Mouse (Mus musculus) bone marrow, adult 2 months (tissue): ENCODE results near the gene Dyrk2.

Experiments
- CTCF ChIP-seq: fragments of 200-500 bp; IDR thresholded peaks from 2 replicates; pipeline ENCODE4 v1.5.1; 2011; ENCODE audit warnings: low read length, control low read depth; ENCODE audit not compliant: control insufficient read depth, insufficient read depth
- POLR2A ChIP-seq: fragments of 200-500 bp; IDR thresholded peaks from 2 replicates; pipeline ENCODE4 v1.6.1; 2011; ENCODE audit warnings: low read depth, mild to moderate bottlenecking, control low read depth, low read length, borderline replicate concordance; ENCODE audit not compliant: control insufficient read depth

- no peak for TF ChIP-seq CTCF
- TF ChIP-seq POLR2A = no peak
Measured at GRCm38 (mm10) chr10:118839343-118840141, 30.5 kb downstream of the Dyrk2 start.
